Mouse (Mus musculus): ENCODE measurements around the gene Hmgcs2.

GRCm38 (mm10) chr3:98317143-98317542 is 36.9 kb downstream of the Hmgcs2 start:
- no peak for TF ChIP-seq CTCF (IDR thresholded peaks at IDR 0.05; ENCODE audit: borderline replicate concordance, insufficient read depth, low read length)
- no peak for TF ChIP-seq POLR2A (IDR thresholded peaks at IDR 0.05; ENCODE audit: low read depth, low read length)
